Mouse (Mus musculus) erythroid progenitor cell, adult 5-6 weeks (primary cell): ENCODE data around the gene Prr12. TPM values are rescaled to one million over a fixed set of nuclear protein-coding genes. Genes with fewer than 3 reads are reported as not detected.
"Not testable (repeated sequence)": the region's sequence is repeated elsewhere in the genome, so short reads cannot be mapped to it uniquely, and the experiment has no call there.

Source experiments
- ATAC-seq: replicated peaks from 2 replicates; pipeline ENCODE4 v1.8.0; 2016; ENCODE audit warnings: moderate number of reproducible peaks, mild to moderate bottlenecking, moderate TSS enrichment, inconsistent platforms; ENCODE audit not compliant: poor library complexity, low FRiP score, severe bottlenecking
- total RNA-seq, 2 experiments: library from RNA; stranded (forward) in 1 of 2; stranded (reverse) in 1 of 2; fragments of 150-400 nt in 1 of 2; fragments of 186-747, 209-891 nt in 1 of 2; gene quantifications; 2 replicates each; pipeline versions ENCODE4 v1.2.3 to v1.2.4; 2015 to 2017; ENCODE audit warnings: low replicate concordance in 2 of 2

The Prr12 gene
- total RNA-seq, 2 experiments from 2014 or later: 0.23 to 6.7 TPM

GRCm38 (mm10) chr7:45028351-45028750 lies 24.3 kb downstream of the Prr12 start:
- ATAC-seq: no peak

- ATAC-seq: no peak
Observed at GRCm38 (mm10) chr7:45027761-45028160, 24.9 kb downstream of the Prr12 start.

- no peak for ATAC-seq
Observed at GRCm38 (mm10) chr7:45026256-45026655, 26.4 kb downstream of the Prr12 start.

- ATAC-seq: no peak
Observed at GRCm38 (mm10) chr7:45025601-45026220, 27.0 kb downstream of the Prr12 start.

GRCm38 (mm10) chr7:45024281-45025248 lies 28.1 kb downstream of the Prr12 start:
- ATAC-seq: no peak

- ATAC-seq: not testable (repeated sequence)
Observed at GRCm38 (mm10) chr7:45023711-45024110, 29.0 kb downstream of the Prr12 start.

- no peak for ATAC-seq
Observed at GRCm38 (mm10) chr7:45020225-45020624, 32.5 kb downstream of the Prr12 start.

- ATAC-seq: no peak
Observed at GRCm38 (mm10) chr7:45019031-45019571, 33.6 kb downstream of the Prr12 start.

- peak; percentile 75 for ATAC-seq
Observed at GRCm38 (mm10) chr7:45017242-45018061, 35.2 kb downstream of the Prr12 start, which contains the start of gene Rras. Rras (plus strand) TSS chr7:45017961.

GRCm38 (mm10) chr7:45016761-45017160 lies 35.9 kb downstream of the Prr12 start:
- no peak for ATAC-seq

GRCm38 (mm10) chr7:45015957-45016612 lies 36.6 kb downstream of the Prr12 start, which contains the start of gene Scaf1:
Scaf1 (minus strand) TSS chr7:45016363.
- peak; percentile 75 for ATAC-seq

GRCm38 (mm10) chr7:45015344-45015956 lies 37.2 kb downstream of the Prr12 start:
- ATAC-seq: no peak

- ATAC-seq: no peak
Observed at GRCm38 (mm10) chr7:45014096-45014451, 38.6 kb downstream of the Prr12 start.

- no peak for ATAC-seq
Observed at GRCm38 (mm10) chr7:45013366-45014095, 39.1 kb downstream of the Prr12 start.

GRCm38 (mm10) chr7:45012824-45013223 lies 39.9 kb downstream of the Prr12 start:
- no peak for ATAC-seq

- ATAC-seq: no peak
Observed at GRCm38 (mm10) chr7:45012011-45012410, 40.7 kb downstream of the Prr12 start.

GRCm38 (mm10) chr7:45008411-45008810 lies 44.3 kb downstream of the Prr12 start:
- ATAC-seq: no peak

GRCm38 (mm10) chr7:45007846-45008245 lies 44.8 kb downstream of the Prr12 start:
- ATAC-seq: no peak
